Mouse (Mus musculus): ENCODE results near the gene Stap2. TPM values are rescaled to one million over a fixed set of nuclear protein-coding genes. Genes with fewer than 3 reads are reported as not detected.

Gene Stap2
- polyA plus RNA-seq, 1 experiment from 2014 or later: 6.5 TPM

GRCm38 (mm10) chr17:56007444-56008355 is 2.3 kb upstream of the Stap2 start:
- peak overlapping the region; percentile 50; the same call in 1 of the 2 replicates for H3K9ac ChIP-seq (ENCODE audit: low read length)
- DNase-seq (ENCODE audit: low spot score) (peak; percentile 43), ATAC-seq (ENCODE audit: insufficient number of reproducible peaks, low FRiP score, low TSS enrichment, low read depth) (no peak; the same call in none of the 2 replicates)
- H3K4me2 ChIP-seq (ENCODE audit: low read depth, severe bottlenecking): peak overlapping the region; percentile 99
- peak overlapping the region; percentile 72 for H3K4me3 ChIP-seq (ENCODE audit: low read depth, low read length)
- peaks cover 3% of the 10 kb centered on the region for H3K9me3 ChIP-seq (ENCODE audit: control insufficient read depth, low read length)
- peak overlapping the region; percentile 45; the same call in 1 of the 2 replicates for H3K27ac ChIP-seq (replicated peaks; ENCODE audit: low read depth, low read length)
- WGBS: 33% methylated on average over 13 of the region's 14 CpGs
- peaks cover 6% of the 10 kb centered on the region; the same call in 1 of the 2 replicates for H3K36me3 ChIP-seq (ENCODE audit: control insufficient read depth, insufficient read depth, low read length)
- peaks cover 3% of the 10 kb centered on the region; the same call in 1 of the 2 replicates for H3K27me3 ChIP-seq (ENCODE audit: control insufficient read depth, insufficient read depth, low read length)
- H3K4me1 ChIP-seq (ENCODE audit: control insufficient read depth, insufficient read depth, low read length): peaks cover 18% of the 10 kb centered on the region

GRCm38 (mm10) chr17:56006956-56007355 is 1.6 kb upstream of the Stap2 start:
- Histone ChIP-seq H3K27me3 (ENCODE audit: control insufficient read depth, insufficient read depth, low read length) (peaks cover 3% of the 10 kb centered on the region; the same call in 1 of the 2 replicates), H3K4me2 (ENCODE audit: low read depth, severe bottlenecking) (no peak overlapping the region), H3K4me3 (ENCODE audit: low read depth, low read length) (no peak overlapping the region), H3K36me3 (ENCODE audit: control insufficient read depth, insufficient read depth, low read length) (peaks cover 4% of the 10 kb centered on the region; the same call in 1 of the 2 replicates), H3K27ac (replicated peaks; ENCODE audit: low read depth, low read length) (no peak overlapping the region; the same call in 1 of the 2 replicates), H3K4me1 (ENCODE audit: control insufficient read depth, insufficient read depth, low read length) (peaks cover 18% of the 10 kb centered on the region), H3K9ac (ENCODE audit: low read length) (no peak overlapping the region), H3K9me3 (ENCODE audit: control insufficient read depth, low read length) (peaks cover 3% of the 10 kb centered on the region)
- ATAC-seq (ENCODE audit: insufficient number of reproducible peaks, low FRiP score, low TSS enrichment, low read depth): no peak
- 49% methylated on average over 10 of the region's 10 CpGs for WGBS
- no peak for DNase-seq (ENCODE audit: low spot score)

GRCm38 (mm10) chr17:56003000-56003399 is 2.4 kb downstream of the Stap2 start:
- H3K27me3 ChIP-seq (ENCODE audit: control insufficient read depth, insufficient read depth, low read length): peaks cover 9% of the 10 kb centered on the region; the same call in 1 of the 2 replicates
- no peak overlapping the region for H3K4me3 ChIP-seq (ENCODE audit: low read depth, low read length)
- no peak overlapping the region for H3K9ac ChIP-seq (ENCODE audit: low read length)
- no peak overlapping the region for H3K27ac ChIP-seq (replicated peaks; ENCODE audit: low read depth, low read length)
- ATAC-seq (ENCODE audit: insufficient number of reproducible peaks, low FRiP score, low TSS enrichment, low read depth) (no peak), DNase-seq (ENCODE audit: low spot score) (no peak)
- H3K36me3 ChIP-seq (ENCODE audit: control insufficient read depth, insufficient read depth, low read length): no peaks in the 10 kb centered on the region
- WGBS: 85% methylated on average over 3 of the region's 3 CpGs
- H3K9me3 ChIP-seq (ENCODE audit: control insufficient read depth, low read length): peaks cover 3% of the 10 kb centered on the region; the same call in 1 of the 2 replicates
- no peak overlapping the region for H3K4me2 ChIP-seq (ENCODE audit: low read depth, severe bottlenecking)
- H3K4me1 ChIP-seq (ENCODE audit: control insufficient read depth, insufficient read depth, low read length): peaks cover 9% of the 10 kb centered on the region; the same call in 1 of the 2 replicates

GRCm38 (mm10) chr17:55999794-56000499 is 5.4 kb downstream of the Stap2 start:
- Histone ChIP-seq H3K36me3 (ENCODE audit: control insufficient read depth, insufficient read depth, low read length) (0 out of 2 replicates have a peak, but pooled peaks cover 2% of the 10 kb centered on the region), H3K27me3 (ENCODE audit: control insufficient read depth, insufficient read depth, low read length) (peaks cover 6% of the 10 kb centered on the region; the same call in 1 of the 2 replicates), H3K27ac (replicated peaks; ENCODE audit: low read depth, low read length) (no peak overlapping the region), H3K4me3 (ENCODE audit: low read depth, low read length) (peak overlapping the region; percentile 16; the same call in 1 of the 2 replicates), H3K4me2 (ENCODE audit: low read depth, severe bottlenecking) (peak overlapping the region; percentile 32), H3K4me1 (ENCODE audit: control insufficient read depth, insufficient read depth, low read length) (no peaks in the 10 kb centered on the region), H3K9me3 (ENCODE audit: control insufficient read depth, low read length) (no peaks in the 10 kb centered on the region), H3K9ac (ENCODE audit: low read length) (0 out of 2 replicates have a peak overlapping the region, but pooled peaks have one; percentile 17)
- DNase-seq (ENCODE audit: low spot score): peak; percentile 49
- WGBS: 5% methylated on average over 30 of the region's 30 CpGs
- peak; percentile 49; the same call in 1 of the 2 replicates for ATAC-seq (ENCODE audit: insufficient number of reproducible peaks, low FRiP score, low TSS enrichment, low read depth)

- H3K27me3 ChIP-seq (ENCODE audit: control insufficient read depth, insufficient read depth, low read length): peaks cover 6% of the 10 kb centered on the region; the same call in 1 of the 2 replicates
- H3K36me3 ChIP-seq (ENCODE audit: control insufficient read depth, insufficient read depth, low read length): 0 out of 2 replicates have a peak, but pooled peaks cover 2% of the 10 kb centered on the region
- H3K4me3 ChIP-seq (ENCODE audit: low read depth, low read length): no peak overlapping the region
- H3K4me2 ChIP-seq (ENCODE audit: low read depth, severe bottlenecking): no peak overlapping the region
- H3K4me1 ChIP-seq (ENCODE audit: control insufficient read depth, insufficient read depth, low read length): no peaks in the 10 kb centered on the region
- H3K9me3 ChIP-seq (ENCODE audit: control insufficient read depth, low read length): no peaks in the 10 kb centered on the region
- no peak overlapping the region for H3K27ac ChIP-seq (replicated peaks; ENCODE audit: low read depth, low read length)
- no peak overlapping the region for H3K9ac ChIP-seq (ENCODE audit: low read length)
- WGBS: 90% methylated on average over 15 of the region's 15 CpGs
- ATAC-seq (ENCODE audit: insufficient number of reproducible peaks, low FRiP score, low TSS enrichment, low read depth) (no peak), DNase-seq (ENCODE audit: low spot score) (no peak)
Measured at GRCm38 (mm10) chr17:55996007-55996406, 9.4 kb downstream of the Stap2 start.

GRCm38 (mm10) chr17:55990278-55990898 is 15.0 kb downstream of the Stap2 start:
- Histone ChIP-seq H3K4me2 (ENCODE audit: low read depth, severe bottlenecking) (no peak overlapping the region), H3K4me3 (ENCODE audit: low read depth, low read length) (no peak overlapping the region), H3K27me3 (ENCODE audit: control insufficient read depth, insufficient read depth, low read length) (no peaks in the 10 kb centered on the region), H3K27ac (replicated peaks; ENCODE audit: low read depth, low read length) (no peak overlapping the region), H3K4me1 (ENCODE audit: control insufficient read depth, insufficient read depth, low read length) (peaks cover 2% of the 10 kb centered on the region; the same call in 1 of the 2 replicates), H3K9ac (ENCODE audit: low read length) (no peak overlapping the region), H3K36me3 (ENCODE audit: control insufficient read depth, insufficient read depth, low read length) (no peaks in the 10 kb centered on the region), H3K9me3 (ENCODE audit: control insufficient read depth, low read length) (no peaks in the 10 kb centered on the region)
- 84% methylated on average over 8 of the region's 8 CpGs for WGBS
- DNase-seq (ENCODE audit: low spot score) (no peak), ATAC-seq (ENCODE audit: insufficient number of reproducible peaks, low FRiP score, low TSS enrichment, low read depth) (no peak; the same call in 1 of the 2 replicates)

- Histone ChIP-seq H3K27me3 (ENCODE audit: control insufficient read depth, insufficient read depth, low read length) (no peaks in the 10 kb centered on the region), H3K4me3 (ENCODE audit: low read depth, low read length) (peak within 1 kb of the TSS; percentile 63), H3K9me3 (ENCODE audit: control insufficient read depth, low read length) (no peaks in the 10 kb centered on the region), H3K9ac (ENCODE audit: low read length) (peak within 1 kb of the TSS; percentile 65), H3K4me1 (ENCODE audit: control insufficient read depth, insufficient read depth, low read length) (peaks cover 2% of the 10 kb centered on the region; the same call in 1 of the 2 replicates), H3K4me2 (ENCODE audit: low read depth, severe bottlenecking) (peak within 1 kb of the TSS; percentile 92), H3K36me3 (ENCODE audit: control insufficient read depth, insufficient read depth, low read length) (no peaks in the 10 kb centered on the region), H3K27ac (replicated peaks; ENCODE audit: low read depth, low read length) (no peak within 1 kb of the TSS)
- 10% methylated on average over 35 of the region's 35 CpGs for WGBS
- ATAC-seq (ENCODE audit: insufficient number of reproducible peaks, low FRiP score, low TSS enrichment, low read depth) (peak; percentile 51; the same call in 1 of the 2 replicates), DNase-seq (ENCODE audit: low spot score) (peak; percentile 86)
Measured at GRCm38 (mm10) chr17:55986030-55986961, 19.1 kb downstream of the Stap2 start, which contains the start of gene Fsd1. Fsd1 (plus strand) TSS chr17:55986509.
